Mouse (Mus musculus): ENCODE data around the gene Irf4. TPM values are rescaled to one million over a fixed set of nuclear protein-coding genes. Genes with fewer than 3 reads are reported as not detected.

Irf4 gene
- polyA plus RNA-seq, 1 experiment from 2014 or later, result 0.09 TPM

DNA sequence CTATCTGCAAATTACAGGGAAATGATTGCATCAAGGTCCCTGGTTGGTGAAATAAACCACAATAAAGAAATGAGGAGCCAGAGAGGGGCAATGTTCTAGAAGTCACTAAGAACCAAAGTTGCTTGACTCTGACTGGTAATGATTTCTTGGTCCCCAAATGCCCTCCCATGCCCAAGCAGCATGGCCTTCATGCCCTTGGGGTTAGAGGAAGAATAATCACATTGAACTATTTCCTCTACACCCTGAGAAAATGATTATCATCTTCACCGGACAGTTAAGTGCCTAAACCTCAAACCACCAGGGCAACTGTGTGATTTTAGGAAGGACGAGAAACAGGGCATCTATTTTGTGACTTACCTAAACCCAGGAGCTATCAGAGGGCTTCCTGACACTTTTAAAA is 27.0 kb downstream of the Irf4 start:
- Histone ChIP-seq H3K36me3 (ENCODE audit: insufficient read depth) (no peaks in the 10 kb centered on the region), H3K4me3 (ENCODE audit: low read depth, low read length) (no peak overlapping the region), H3K4me1 (ENCODE audit: insufficient read depth) (no peaks in the 10 kb centered on the region), H3K27ac (ENCODE audit: low read depth) (no peak overlapping the region), H3K27me3 (ENCODE audit: insufficient read depth, low read length) (no peaks in the 10 kb centered on the region), H3K9ac (no peak overlapping the region), H3K4me2 (no peak overlapping the region), H3K9me3 (ENCODE audit: low read depth, low read length) (no peaks in the 10 kb centered on the region)
- ATAC-seq (ENCODE audit: insufficient read depth) (no peak), DNase-seq (no peak)
- 80% methylated on average over 2 of the region's 2 CpGs for WGBS
- no peak for TF ChIP-seq CTCF (IDR thresholded peaks at IDR 0.05; ENCODE audit: low read depth)

GRCm38 (mm10) chr13:30777678-30778179 is 28.7 kb downstream of the Irf4 start:
- Histone ChIP-seq H3K9ac (no peak overlapping the region), H3K9me3 (ENCODE audit: low read depth, low read length) (no peaks in the 10 kb centered on the region), H3K36me3 (ENCODE audit: insufficient read depth) (no peaks in the 10 kb centered on the region), H3K4me3 (ENCODE audit: low read depth, low read length) (no peak overlapping the region), H3K27ac (ENCODE audit: low read depth) (no peak overlapping the region), H3K4me1 (ENCODE audit: insufficient read depth) (no peaks in the 10 kb centered on the region; the same call in 1 of the 2 replicates), H3K27me3 (ENCODE audit: insufficient read depth, low read length) (no peaks in the 10 kb centered on the region), H3K4me2 (no peak overlapping the region)
- DNase-seq (no peak), ATAC-seq (ENCODE audit: insufficient read depth) (no peak)
- 47% methylated on average over 11 of the region's 11 CpGs for WGBS
- TF ChIP-seq CTCF (IDR thresholded peaks at IDR 0.05; ENCODE audit: low read depth), result no peak

GRCm38 (mm10) chr13:30781905-30782304 is 32.9 kb downstream of the Irf4 start:
- Histone ChIP-seq H3K4me3 (ENCODE audit: low read depth, low read length) (no peak overlapping the region), H3K4me2 (no peak overlapping the region), H3K36me3 (ENCODE audit: insufficient read depth) (no peaks in the 10 kb centered on the region), H3K27ac (ENCODE audit: low read depth) (no peak overlapping the region), H3K4me1 (ENCODE audit: insufficient read depth) (no peaks in the 10 kb centered on the region; the same call in 1 of the 2 replicates), H3K27me3 (ENCODE audit: insufficient read depth, low read length) (no peaks in the 10 kb centered on the region), H3K9ac (no peak overlapping the region), H3K9me3 (ENCODE audit: low read depth, low read length) (no peaks in the 10 kb centered on the region)
- DNase-seq (no peak), ATAC-seq (ENCODE audit: insufficient read depth) (no peak)
- no peak for TF ChIP-seq CTCF (IDR thresholded peaks at IDR 0.05; ENCODE audit: low read depth)
- WGBS, result 25% methylated on average over 2 of the region's 2 CpGs

DNA sequence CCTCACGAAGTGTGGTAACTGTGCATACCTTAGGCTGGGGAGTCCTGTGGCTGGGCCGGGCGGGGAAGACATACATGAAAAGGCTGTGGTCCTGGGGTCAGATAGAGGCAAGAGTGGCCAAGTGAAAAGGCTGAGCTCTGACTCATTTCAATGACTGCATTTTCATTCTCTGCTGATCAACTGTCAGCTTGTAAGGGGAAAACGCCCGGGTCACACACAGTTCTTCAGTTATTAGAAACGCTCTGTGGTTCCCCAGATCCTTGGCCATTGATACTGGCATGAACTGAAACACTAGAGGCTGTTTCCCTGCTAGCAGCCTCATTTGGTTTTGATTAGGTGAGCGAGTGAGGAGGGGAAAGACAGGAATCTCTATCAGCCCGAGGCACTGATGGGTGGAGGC is 33.4 kb downstream of the Irf4 start:
- no peaks in the 10 kb centered on the region; the same call in 1 of the 2 replicates for H3K4me1 ChIP-seq (ENCODE audit: insufficient read depth)
- ATAC-seq (ENCODE audit: insufficient read depth), result no peak
- H3K27ac ChIP-seq (ENCODE audit: low read depth), result no peak overlapping the region
- H3K36me3 ChIP-seq (ENCODE audit: insufficient read depth), result no peaks in the 10 kb centered on the region
- WGBS, result 37% methylated on average over 8 of the region's 8 CpGs
- no peak for DNase-seq
- no peaks in the 10 kb centered on the region for H3K9me3 ChIP-seq (ENCODE audit: low read depth, low read length)
- no peaks in the 10 kb centered on the region for H3K27me3 ChIP-seq (ENCODE audit: insufficient read depth, low read length)
- H3K9ac ChIP-seq, result no peak overlapping the region
- no peak overlapping the region for H3K4me2 ChIP-seq
- no peak overlapping the region for H3K4me3 ChIP-seq (ENCODE audit: low read depth, low read length)
- no peak for TF ChIP-seq CTCF (IDR thresholded peaks at IDR 0.05; ENCODE audit: low read depth)

DNA sequence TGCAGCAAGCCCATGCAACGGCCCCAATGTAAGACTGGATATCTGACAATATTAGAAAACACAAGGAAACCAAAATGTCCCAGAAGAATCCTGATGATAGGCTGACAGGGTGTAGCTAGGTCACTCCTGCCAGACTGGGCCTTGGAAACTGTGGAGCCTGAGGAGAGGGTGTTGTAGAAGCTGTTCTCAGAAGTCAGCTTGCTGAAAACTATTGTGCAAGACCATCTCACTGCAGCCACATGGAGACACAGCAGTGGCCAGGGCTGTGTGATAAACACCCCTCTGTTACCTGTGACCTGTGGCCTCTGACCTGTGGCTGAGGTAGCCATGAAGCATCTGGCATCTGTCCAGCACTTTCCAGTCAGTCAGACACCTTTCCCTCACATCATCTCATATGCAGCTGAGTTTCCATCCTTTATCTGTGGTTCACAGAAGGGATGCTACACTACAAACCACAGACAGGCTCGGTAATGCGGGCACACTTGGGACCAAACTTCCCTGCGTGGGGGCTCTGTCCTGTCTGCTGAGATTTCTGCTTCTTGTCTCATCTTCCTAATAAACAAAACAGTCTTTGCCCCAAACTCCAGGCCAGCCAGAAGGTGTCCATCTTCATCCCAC is 36.5 kb downstream of the Irf4 start:
- no peak for TF ChIP-seq CTCF (IDR thresholded peaks at IDR 0.05; ENCODE audit: low read depth)
- Histone ChIP-seq H3K4me3 (ENCODE audit: low read depth, low read length) (no peak overlapping the region), H3K27me3 (ENCODE audit: insufficient read depth, low read length) (no peaks in the 10 kb centered on the region), H3K9ac (no peak overlapping the region), H3K4me1 (ENCODE audit: insufficient read depth) (no peaks in the 10 kb centered on the region; the same call in 1 of the 2 replicates), H3K4me2 (no peak overlapping the region), H3K36me3 (ENCODE audit: insufficient read depth) (no peaks in the 10 kb centered on the region), H3K9me3 (ENCODE audit: low read depth, low read length) (no peaks in the 10 kb centered on the region), H3K27ac (ENCODE audit: low read depth) (no peak overlapping the region)
- 70% methylated on average over 4 of the region's 4 CpGs for WGBS
- DNase-seq, result no peak
- no peak for ATAC-seq (ENCODE audit: insufficient read depth)

DNA sequence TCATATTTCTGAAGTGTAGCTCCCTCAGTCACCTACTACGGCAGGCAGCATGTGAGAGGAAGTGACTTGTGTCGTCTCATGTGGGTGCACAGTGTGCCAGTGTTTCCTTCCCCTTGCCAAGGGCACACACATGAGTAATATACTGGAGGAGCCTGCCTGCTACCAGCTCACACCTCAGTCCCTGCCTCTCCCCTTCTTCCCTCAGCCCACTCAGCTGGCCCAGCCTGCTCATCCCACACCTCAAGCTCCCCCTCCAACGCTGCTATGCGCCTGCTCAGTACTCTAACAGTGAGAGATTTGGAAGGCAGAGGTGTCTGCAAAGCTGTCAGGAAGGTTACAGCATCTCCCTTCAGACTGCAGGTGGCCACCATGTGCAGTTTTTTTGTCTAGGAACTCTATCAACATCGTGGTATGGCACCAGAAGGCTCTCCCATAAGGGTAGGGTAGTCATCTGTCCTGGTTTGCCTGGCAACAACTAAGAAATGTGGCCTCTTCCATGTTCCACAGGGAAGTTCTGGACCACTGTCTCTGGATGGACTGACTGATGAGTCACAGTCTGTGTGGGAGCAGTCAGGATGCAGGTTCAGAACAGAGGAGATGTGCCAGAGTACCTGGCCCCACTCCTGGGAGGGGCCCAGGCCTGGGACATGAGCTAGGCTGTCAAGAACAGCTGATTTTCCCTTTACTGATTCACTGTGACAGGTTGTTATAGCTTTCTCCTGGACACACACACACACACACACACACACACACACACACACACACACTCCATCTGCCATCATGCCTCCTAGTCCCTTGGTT is 37.4 kb downstream of the Irf4 start:
- DNase-seq, result no peak
- Histone ChIP-seq H3K4me2 (no peak overlapping the region), H3K27me3 (ENCODE audit: insufficient read depth, low read length) (no peaks in the 10 kb centered on the region), H3K4me3 (ENCODE audit: low read depth, low read length) (no peak overlapping the region), H3K9ac (no peak overlapping the region), H3K36me3 (ENCODE audit: insufficient read depth) (no peaks in the 10 kb centered on the region), H3K27ac (ENCODE audit: low read depth) (no peak overlapping the region), H3K9me3 (ENCODE audit: low read depth, low read length) (no peaks in the 10 kb centered on the region), H3K4me1 (ENCODE audit: insufficient read depth) (no peaks in the 10 kb centered on the region; the same call in 1 of the 2 replicates)
- TF ChIP-seq CTCF (IDR thresholded peaks at IDR 0.05; ENCODE audit: low read depth), result no peak
- WGBS, result 60% methylated on average over 5 of the region's 5 CpGs
- no peak for ATAC-seq (ENCODE audit: insufficient read depth)

DNA sequence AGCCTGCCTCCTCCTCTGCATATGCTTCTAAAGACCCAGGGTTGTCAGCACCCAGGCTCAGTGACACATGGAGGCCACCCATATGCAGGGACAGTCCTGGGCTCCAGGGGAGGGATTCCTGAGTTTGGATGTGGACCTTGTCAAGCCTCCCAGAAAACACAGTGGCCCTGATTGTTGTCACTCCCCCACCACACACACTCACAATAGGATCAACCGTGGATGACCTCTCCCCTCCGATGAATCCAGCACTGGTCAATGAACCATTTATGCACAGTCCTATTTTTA is 38.0 kb downstream of the Irf4 start:
- no peak for DNase-seq
- no peak for TF ChIP-seq CTCF (IDR thresholded peaks at IDR 0.05; ENCODE audit: low read depth)
- no peak for ATAC-seq (ENCODE audit: insufficient read depth)
- Histone ChIP-seq H3K9ac (no peak overlapping the region), H3K27ac (ENCODE audit: low read depth) (no peak overlapping the region), H3K9me3 (ENCODE audit: low read depth, low read length) (no peaks in the 10 kb centered on the region), H3K4me2 (no peak overlapping the region), H3K4me3 (ENCODE audit: low read depth, low read length) (no peak overlapping the region), H3K4me1 (ENCODE audit: insufficient read depth) (no peaks in the 10 kb centered on the region; the same call in 1 of the 2 replicates), H3K36me3 (ENCODE audit: insufficient read depth) (no peaks in the 10 kb centered on the region), H3K27me3 (ENCODE audit: insufficient read depth, low read length) (no peaks in the 10 kb centered on the region)
- WGBS, result 83% methylated on average over 2 of the region's 2 CpGs
